Mouse (Mus musculus) spleen, embryonic (tissue): ENCODE data around the gene Sgsh.

ENCODE experiments used
- CTCF ChIA-PET: fragments of 350-600 bp; sonication (Branson Sonifier 250); formaldehyde crosslinking; loops from one replicate; lab custom pipeline; 2022; lab: Charles Lee

Gene Sgsh

GRCm38 (mm10) chr11:119378551-119378950, 23.2 kb upstream of the Sgsh start:
- CTCF ChIA-PET = interaction anchor here (1.3 kb wide), 1 partner anchor 10 kb away, joined by 3 read pairs; no protein-coding TSS in a partner anchor

GRCm38 (mm10) chr11:119377326-119377725, 22.0 kb upstream of the Sgsh start:
- CTCF ChIA-PET = interaction anchor here (0.7 kb wide), 1 partner anchor 57 kb away, joined by 3 read pairs; no protein-coding TSS in a partner anchor

GRCm38 (mm10) chr11:119375425-119375824, 20.1 kb upstream of the Sgsh start:
- CTCF ChIA-PET = no interaction called here

- CTCF ChIA-PET = interaction anchor here (0.6 to 2.0 kb wide), 4 partner anchors 9 to 1256 kb away, joined by 3 to 6 read pairs (median 4); no protein-coding TSS in a partner anchor
Observed at GRCm38 (mm10) chr11:119363534-119364145, 8.3 kb upstream of the Sgsh start.

- CTCF ChIA-PET = interaction anchor here (0.6 to 2.0 kb wide), 4 partner anchors 9 to 1256 kb away, joined by 3 to 6 read pairs (median 4); no protein-coding TSS in a partner anchor
Observed at GRCm38 (mm10) chr11:119362769-119363533, 7.6 kb upstream of the Sgsh start.

GRCm38 (mm10) chr11:119359089-119359488, 3.8 kb upstream of the Sgsh start:
- CTCF ChIA-PET = no interaction called here

- CTCF ChIA-PET = no interaction called here
Observed at GRCm38 (mm10) chr11:119354798-119355442, 416 bp downstream of the Sgsh start.

- CTCF ChIA-PET = no interaction called here
Observed at GRCm38 (mm10) chr11:119353946-119354345, 1.4 kb downstream of the Sgsh start.

- CTCF ChIA-PET = interaction anchor here (0.6 to 0.7 kb wide), 3 partner anchors 41 to 876 kb away, joined by 3 to 6 read pairs (median 4); no protein-coding TSS in a partner anchor
Observed at GRCm38 (mm10) chr11:119352113-119352512, 3.2 kb downstream of the Sgsh start.

GRCm38 (mm10) chr11:119347125-119347524, 8.2 kb downstream of the Sgsh start:
- CTCF ChIA-PET = no interaction called here

- CTCF ChIA-PET = no interaction called here
Observed at GRCm38 (mm10) chr11:119344865-119345264, 10.5 kb downstream of the Sgsh start.

- CTCF ChIA-PET = no interaction called here
Observed at GRCm38 (mm10) chr11:119344178-119344577, 11.2 kb downstream of the Sgsh start.

GRCm38 (mm10) chr11:119339637-119340036, 15.7 kb downstream of the Sgsh start:
- CTCF ChIA-PET = interaction anchor here (0.7 to 0.8 kb wide), 2 partner anchors 21 to 65 kb away, joined by 3 read pairs; no protein-coding TSS in a partner anchor

GRCm38 (mm10) chr11:119339179-119339578, 16.2 kb downstream of the Sgsh start:
- CTCF ChIA-PET = no interaction called here

GRCm38 (mm10) chr11:119338271-119339059, 16.9 kb downstream of the Sgsh start:
- CTCF ChIA-PET = no interaction called here

- CTCF ChIA-PET = no interaction called here
Observed at GRCm38 (mm10) chr11:119331970-119332369, 23.4 kb downstream of the Sgsh start.

GRCm38 (mm10) chr11:119330592-119330991, 24.7 kb downstream of the Sgsh start:
- CTCF ChIA-PET = no interaction called here

GRCm38 (mm10) chr11:119325068-119325467, 30.3 kb downstream of the Sgsh start:
- CTCF ChIA-PET = no interaction called here

- CTCF ChIA-PET = no interaction called here
Observed at GRCm38 (mm10) chr11:119322521-119322920, 32.8 kb downstream of the Sgsh start.

- CTCF ChIA-PET = no interaction called here
Observed at GRCm38 (mm10) chr11:119316720-119317119, 38.6 kb downstream of the Sgsh start.

GRCm38 (mm10) chr11:119314252-119314936, 40.9 kb downstream of the Sgsh start:
- CTCF ChIA-PET = no interaction called here
